Mouse (Mus musculus): Measurements from ENCODE around the gene Prm3.

DNA sequence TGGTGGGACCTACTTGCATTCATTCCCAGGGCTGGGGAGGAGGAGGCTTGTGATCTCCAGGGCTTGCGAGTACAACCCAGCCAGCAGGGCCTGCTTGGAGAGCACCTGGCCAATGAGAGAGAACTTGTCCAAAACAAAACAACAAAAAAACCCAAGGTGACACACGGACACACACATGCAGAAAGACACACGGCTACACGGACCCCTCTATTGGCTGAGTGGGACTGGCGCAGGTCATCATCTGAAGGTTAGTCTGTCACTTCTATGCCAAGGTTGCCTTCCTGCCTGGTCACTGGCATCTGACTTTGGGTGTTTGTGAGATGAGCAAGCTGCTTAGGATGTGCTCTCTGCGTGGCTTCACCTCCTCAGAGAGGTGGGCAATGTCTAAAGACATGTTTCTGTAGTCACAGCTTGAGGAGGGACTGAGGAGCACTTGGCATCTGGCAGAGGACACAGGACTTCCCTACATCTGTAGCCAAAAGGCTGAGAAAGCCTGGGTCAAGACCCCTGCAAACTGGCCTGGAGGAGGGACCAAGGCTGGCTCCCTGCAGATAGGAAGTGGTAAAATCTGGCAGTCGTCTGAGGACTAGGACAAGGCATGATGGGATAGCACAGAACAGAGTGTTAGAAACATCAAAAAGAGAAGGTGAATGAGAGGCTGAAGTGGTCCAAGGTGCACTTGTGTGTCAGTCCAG lies 37.2 kb upstream of the Prm3 start:
- TF ChIP-seq CTCF (conservative IDR thresholded peaks at IDR 0.05; ENCODE audit: low read length) = no peak
- TF ChIP-seq NANOG (IDR thresholded peaks at IDR 0.05; ENCODE audit: borderline replicate concordance, low read length) = no peak
- no peak for TF ChIP-seq POU5F1 (IDR thresholded peaks at IDR 0.05; ENCODE audit: borderline replicate concordance, low read length)

Data from E14TG2a.4 (cell line).